Mouse (Mus musculus): ENCODE measurements around the gene Chac1. TPM values are rescaled to one million over a fixed set of nuclear protein-coding genes. Genes with fewer than 3 reads are reported as not detected.

The Chac1 gene
- polyA plus RNA-seq, 1 experiment = 6.2 TPM

- H3K4me1 ChIP-seq (ENCODE audit: control insufficient read depth, insufficient read depth, low read length) = no peaks in the 10 kb centered on the region
- 86% methylated on average over 10 of the region's 10 CpGs for WGBS
- no peak overlapping the region for H3K27ac ChIP-seq (ENCODE audit: control insufficient read depth, insufficient read depth, low read depth, low read length, poor library complexity)
- TF ChIP-seq CTCF (IDR thresholded peaks at IDR 0.05; ENCODE audit: control insufficient read depth, insufficient read depth, low read length) (no peak), POLR2A (IDR thresholded peaks at IDR 0.05; ENCODE audit: borderline replicate concordance, control insufficient read depth, low read depth, low read length) (no peak)
- no peak overlapping the region for H3K4me3 ChIP-seq (replicated peaks; ENCODE audit: control insufficient read depth, low read depth, low read length)
Measured at GRCm38 (mm10) chr2:119370116-119370515, 19.1 kb downstream of the Chac1 start.

- Histone ChIP-seq H3K4me1 (ENCODE audit: control insufficient read depth, insufficient read depth, low read length) (no peaks in the 10 kb centered on the region), H3K4me3 (replicated peaks; ENCODE audit: control insufficient read depth, low read depth, low read length) (no peak overlapping the region), H3K27ac (ENCODE audit: control insufficient read depth, insufficient read depth, low read depth, low read length, poor library complexity) (no peak overlapping the region)
- 83% methylated on average over 9 of the region's 9 CpGs for WGBS
- no peak for TF ChIP-seq CTCF (IDR thresholded peaks at IDR 0.05; ENCODE audit: control insufficient read depth, insufficient read depth, low read length)
- TF ChIP-seq POLR2A (IDR thresholded peaks at IDR 0.05; ENCODE audit: borderline replicate concordance, control insufficient read depth, low read depth, low read length) = no peak
Measured at GRCm38 (mm10) chr2:119377286-119377685, 26.3 kb downstream of the Chac1 start.

GRCm38 (mm10) chr2:119377826-119378225 lies 26.8 kb downstream of the Chac1 start:
- WGBS = 88% methylated on average over 3 of the region's 3 CpGs
- TF ChIP-seq POLR2A (IDR thresholded peaks at IDR 0.05; ENCODE audit: borderline replicate concordance, control insufficient read depth, low read depth, low read length) (no peak), CTCF (IDR thresholded peaks at IDR 0.05; ENCODE audit: control insufficient read depth, insufficient read depth, low read length) (no peak)
- Histone ChIP-seq H3K4me3 (replicated peaks; ENCODE audit: control insufficient read depth, low read depth, low read length) (no peak overlapping the region), H3K27ac (ENCODE audit: control insufficient read depth, insufficient read depth, low read depth, low read length, poor library complexity) (no peak overlapping the region), H3K4me1 (ENCODE audit: control insufficient read depth, insufficient read depth, low read length) (no peaks in the 10 kb centered on the region)

GRCm38 (mm10) chr2:119379455-119379854 lies 28.4 kb downstream of the Chac1 start:
- Histone ChIP-seq H3K4me3 (replicated peaks; ENCODE audit: control insufficient read depth, low read depth, low read length) (no peak overlapping the region), H3K27ac (ENCODE audit: control insufficient read depth, insufficient read depth, low read depth, low read length, poor library complexity) (no peak overlapping the region), H3K4me1 (ENCODE audit: control insufficient read depth, insufficient read depth, low read length) (no peaks in the 10 kb centered on the region)
- 82% methylated on average over 3 of the region's 3 CpGs for WGBS
- TF ChIP-seq POLR2A (IDR thresholded peaks at IDR 0.05; ENCODE audit: borderline replicate concordance, control insufficient read depth, low read depth, low read length) = no peak

GRCm38 (mm10) chr2:119388266-119388665 lies 37.2 kb downstream of the Chac1 start:
- no peak overlapping the region for H3K4me3 ChIP-seq (replicated peaks; ENCODE audit: control insufficient read depth, low read depth, low read length)
- 74% methylated on average over 1 of the region's 1 CpGs for whole genome bisulfite sequencing
- no peaks in the 10 kb centered on the region for H3K4me1 ChIP-seq (ENCODE audit: control insufficient read depth, insufficient read depth, low read length)
- no peak overlapping the region for H3K27ac ChIP-seq (ENCODE audit: control insufficient read depth, insufficient read depth, low read depth, low read length, poor library complexity)
- no peak for TF ChIP-seq POLR2A (IDR thresholded peaks at IDR 0.05; ENCODE audit: borderline replicate concordance, control insufficient read depth, low read depth, low read length)
- no peak for TF ChIP-seq CTCF (IDR thresholded peaks at IDR 0.05; ENCODE audit: control insufficient read depth, insufficient read depth, low read length)

GRCm38 (mm10) chr2:119389992-119390391 lies 39.0 kb downstream of the Chac1 start:
- Histone ChIP-seq H3K27ac (ENCODE audit: control insufficient read depth, insufficient read depth, low read depth, low read length, poor library complexity) (no peak overlapping the region), H3K4me3 (replicated peaks; ENCODE audit: control insufficient read depth, low read depth, low read length) (no peak overlapping the region), H3K4me1 (ENCODE audit: control insufficient read depth, insufficient read depth, low read length) (no peaks in the 10 kb centered on the region)
- TF ChIP-seq POLR2A (IDR thresholded peaks at IDR 0.05; ENCODE audit: borderline replicate concordance, control insufficient read depth, low read depth, low read length) = no peak
- TF ChIP-seq CTCF (IDR thresholded peaks at IDR 0.05; ENCODE audit: control insufficient read depth, insufficient read depth, low read length) = no peak
- WGBS = 88% methylated on average over 4 of the region's 4 CpGs

GRCm38 (mm10) chr2:119398252-119398651 lies 47.2 kb downstream of the Chac1 start:
- 85% methylated on average over 5 of the region's 5 CpGs for WGBS
- Histone ChIP-seq H3K4me1 (ENCODE audit: control insufficient read depth, insufficient read depth, low read length) (no peaks in the 10 kb centered on the region; the same call in 1 of the 2 replicates), H3K4me3 (replicated peaks; ENCODE audit: control insufficient read depth, low read depth, low read length) (no peak overlapping the region), H3K27ac (ENCODE audit: control insufficient read depth, insufficient read depth, low read depth, low read length, poor library complexity) (no peak overlapping the region)
- TF ChIP-seq CTCF (IDR thresholded peaks at IDR 0.05; ENCODE audit: control insufficient read depth, insufficient read depth, low read length) (no peak), POLR2A (IDR thresholded peaks at IDR 0.05; ENCODE audit: borderline replicate concordance, control insufficient read depth, low read depth, low read length) (no peak)

GRCm38 (mm10) chr2:119398665-119399064 lies 47.6 kb downstream of the Chac1 start:
- no peak overlapping the region for H3K4me3 ChIP-seq (replicated peaks; ENCODE audit: control insufficient read depth, low read depth, low read length)
- 79% methylated on average over 1 of the region's 1 CpGs for WGBS
- no peak overlapping the region for H3K27ac ChIP-seq (ENCODE audit: control insufficient read depth, insufficient read depth, low read depth, low read length, poor library complexity)
- TF ChIP-seq CTCF (IDR thresholded peaks at IDR 0.05; ENCODE audit: control insufficient read depth, insufficient read depth, low read length) (no peak), POLR2A (IDR thresholded peaks at IDR 0.05; ENCODE audit: borderline replicate concordance, control insufficient read depth, low read depth, low read length) (no peak)
- no peaks in the 10 kb centered on the region; the same call in 1 of the 2 replicates for H3K4me1 ChIP-seq (ENCODE audit: control insufficient read depth, insufficient read depth, low read length)

- TF ChIP-seq POLR2A (IDR thresholded peaks at IDR 0.05; ENCODE audit: borderline replicate concordance, control insufficient read depth, low read depth, low read length) (no peak), CTCF (IDR thresholded peaks at IDR 0.05; ENCODE audit: control insufficient read depth, insufficient read depth, low read length) (no peak)
- H3K4me1 ChIP-seq (ENCODE audit: control insufficient read depth, insufficient read depth, low read length) = no peaks in the 10 kb centered on the region; the same call in 1 of the 2 replicates
- no peak overlapping the region for H3K27ac ChIP-seq (ENCODE audit: control insufficient read depth, insufficient read depth, low read depth, low read length, poor library complexity)
- no peak overlapping the region for H3K4me3 ChIP-seq (replicated peaks; ENCODE audit: control insufficient read depth, low read depth, low read length)
Measured at GRCm38 (mm10) chr2:119399313-119399712, 48.3 kb downstream of the Chac1 start.

Other genes with a start within 250 kb of the Chac1 start
- 25.6 and 32.4 TPM in 2 replicates for gene Rad51, start 238.4 kb upstream of the Chac1 start, polyA plus RNA-seq (2011; ENCODE audit: insufficient read depth, insufficient read length, low replicate concordance, missing spikeins)
- gene Rmdn3, start 194.2 kb upstream of the Chac1 start, polyA plus RNA-seq (2011; ENCODE audit: insufficient read depth, insufficient read length, low replicate concordance, missing spikeins) = 25.4 and 36.2 TPM in 2 replicates
- gene Gchfr, start 183.5 kb upstream of the Chac1 start, polyA plus RNA-seq (2011; ENCODE audit: insufficient read depth, insufficient read length, low replicate concordance, missing spikeins) = 4.0 TPM in 1 of 2 replicates, not detected in the other
- gene Gm14137, start 176.7 kb upstream of the Chac1 start, polyA plus RNA-seq (2011; ENCODE audit: insufficient read depth, insufficient read length, low replicate concordance, missing spikeins) = not detected in 2 replicates
- gene Zfyve19, start 142.6 kb upstream of the Chac1 start, polyA plus RNA-seq (2011; ENCODE audit: insufficient read depth, insufficient read length, low replicate concordance, missing spikeins) = 21.0 and 42.2 TPM in 2 replicates
- gene Dnajc17, start 142.4 kb upstream of the Chac1 start, polyA plus RNA-seq (2011; ENCODE audit: insufficient read depth, insufficient read length, low replicate concordance, missing spikeins) = 10.0 and 12.5 TPM in 2 replicates
- not detected in 2 replicates for gene Ppp1r14d, start 121.3 kb upstream of the Chac1 start, polyA plus RNA-seq (2011; ENCODE audit: insufficient read depth, insufficient read length, low replicate concordance, missing spikeins)
- 4.3 TPM in 1 of 2 replicates, not detected in the other for gene Spint1, start 113.9 kb upstream of the Chac1 start, polyA plus RNA-seq (2011; ENCODE audit: insufficient read depth, insufficient read length, low replicate concordance, missing spikeins)
- 2.1 TPM in 1 of 2 replicates, not detected in the other for gene Rhov, start 80.0 kb upstream of the Chac1 start, polyA plus RNA-seq (2011; ENCODE audit: insufficient read depth, insufficient read length, low replicate concordance, missing spikeins)
- gene Vps18, start 62.5 kb upstream of the Chac1 start, polyA plus RNA-seq (2011; ENCODE audit: insufficient read depth, insufficient read length, low replicate concordance, missing spikeins) = 6.5 and 9.7 TPM in 2 replicates
- 0.25 TPM in 1 of 2 replicates, not detected in the other for gene Dll4, start 25.4 kb upstream of the Chac1 start, polyA plus RNA-seq (2011; ENCODE audit: insufficient read depth, insufficient read length, low replicate concordance, missing spikeins)
- 7.9 and 9.9 TPM in 2 replicates for gene Ino80, start 126.5 kb downstream of the Chac1 start, polyA plus RNA-seq (2011; ENCODE audit: insufficient read depth, insufficient read length, low replicate concordance, missing spikeins)
- 1.0 TPM in 1 of 2 replicates, not detected in the other for gene Exd1, start 196.4 kb downstream of the Chac1 start, polyA plus RNA-seq (2011; ENCODE audit: insufficient read depth, insufficient read length, low replicate concordance, missing spikeins)
- gene Chp1, start 196.5 kb downstream of the Chac1 start, polyA plus RNA-seq (2011; ENCODE audit: insufficient read depth, insufficient read length, low replicate concordance, missing spikeins) = 31.5 and 36.0 TPM in 2 replicates